Mouse (Mus musculus) urinary bladder, postnatal 14 days (tissue): ENCODE data around the gene Kcnq4.

Experiments
- DNase-seq: peaks from one replicate; pipeline ENCODE4 v3.0.0; 2021; ENCODE audit warnings: low spot score

Gene Kcnq4

GRCm38 (mm10) chr4:120673606-120674005 is 74.8 kb downstream of the Kcnq4 start:
- no peak for DNase-seq

DNA sequence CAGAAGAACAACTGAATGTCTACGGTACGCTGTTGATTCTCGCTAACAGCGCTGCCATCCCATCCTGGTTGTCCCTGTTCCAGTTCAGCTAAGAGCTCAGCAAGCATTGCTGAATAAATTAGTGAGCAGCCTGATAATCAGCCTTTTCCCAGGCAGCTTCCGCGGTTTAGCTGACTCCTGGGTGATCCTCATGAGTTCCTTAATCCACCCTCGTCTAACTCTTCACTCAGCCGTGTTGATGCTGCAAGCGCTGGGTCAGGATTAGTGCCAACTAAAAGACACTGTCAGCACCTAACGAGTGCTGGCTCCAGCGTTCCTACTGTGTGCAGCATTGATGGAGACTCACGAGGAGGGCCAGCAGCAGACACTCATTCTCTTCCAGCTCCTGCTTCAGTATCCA is 77.4 kb downstream of the Kcnq4 start:
- no peak for DNase-seq

DNA sequence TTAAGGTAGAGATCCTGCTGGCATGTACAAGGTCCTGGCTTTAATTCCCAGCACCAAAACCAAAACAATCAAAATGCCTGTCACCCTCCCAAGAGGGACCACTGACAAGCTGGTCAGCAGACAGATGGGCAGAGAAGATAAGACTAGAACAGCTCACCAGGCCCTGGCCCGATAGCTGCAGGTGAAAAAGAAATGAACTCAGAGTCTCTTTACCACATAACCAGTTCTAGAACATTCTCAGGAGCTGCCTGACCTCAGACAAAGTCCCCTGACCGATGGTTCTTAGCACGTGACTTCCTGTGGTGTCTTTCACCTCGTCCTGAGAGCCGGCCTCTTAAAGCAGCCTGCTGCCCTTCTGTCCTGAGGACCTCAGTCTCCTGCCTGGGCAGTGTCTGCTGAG is 78.8 kb downstream of the Kcnq4 start:
- no peak for DNase-seq

DNA sequence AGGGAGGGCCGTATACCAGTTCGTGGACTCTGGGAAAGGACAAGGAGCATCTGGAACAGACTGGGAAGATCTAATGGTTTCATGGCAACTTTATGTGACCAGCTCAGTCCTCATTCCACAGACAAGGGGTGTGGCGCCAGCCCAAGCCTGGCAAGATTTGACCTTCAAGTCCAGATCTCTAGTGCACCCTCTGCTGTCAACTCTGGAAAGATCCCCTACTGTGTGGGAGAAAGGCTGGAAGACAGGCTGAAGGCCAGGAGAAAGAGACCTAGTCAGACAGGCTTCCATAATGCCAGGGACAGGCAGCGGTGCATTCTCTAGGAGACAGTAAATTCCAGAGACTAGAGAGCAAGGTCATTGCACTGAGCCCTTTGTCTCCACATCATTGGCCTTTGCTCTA is 79.9 kb downstream of the Kcnq4 start:
- DNase-seq, result peak; percentile 28

DNA sequence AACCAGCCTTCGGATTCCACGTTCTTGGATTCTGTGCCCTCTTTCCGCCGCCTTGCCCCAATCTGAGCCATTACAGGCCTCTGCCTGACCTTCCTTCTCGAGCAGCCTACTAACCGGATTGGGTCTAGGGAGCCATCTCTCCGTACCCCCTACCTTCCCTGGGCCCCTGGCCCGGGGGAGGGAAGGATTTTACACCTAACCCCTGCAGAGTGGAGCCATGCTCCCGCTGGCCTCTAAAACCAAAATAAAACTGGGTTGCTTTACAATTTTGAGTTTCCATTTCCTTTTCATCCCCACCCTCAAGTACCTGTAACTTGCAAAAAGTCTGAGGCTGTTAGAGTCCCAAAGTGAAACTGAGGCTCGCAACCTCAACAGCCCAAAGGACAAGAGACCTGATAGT is 80.9 kb downstream of the Kcnq4 start:
- no peak for DNase-seq

- peak; percentile 70 for DNase-seq
Measured at GRCm38 (mm10) chr4:120667045-120667501, 81.3 kb downstream of the Kcnq4 start.

GRCm38 (mm10) chr4:120666358-120667024 is 81.9 kb downstream of the Kcnq4 start, which contains the start of gene Cited4:
Cited4 (plus strand) TSS chr4:120666572.
- DNase-seq, result peak; percentile 95

DNA sequence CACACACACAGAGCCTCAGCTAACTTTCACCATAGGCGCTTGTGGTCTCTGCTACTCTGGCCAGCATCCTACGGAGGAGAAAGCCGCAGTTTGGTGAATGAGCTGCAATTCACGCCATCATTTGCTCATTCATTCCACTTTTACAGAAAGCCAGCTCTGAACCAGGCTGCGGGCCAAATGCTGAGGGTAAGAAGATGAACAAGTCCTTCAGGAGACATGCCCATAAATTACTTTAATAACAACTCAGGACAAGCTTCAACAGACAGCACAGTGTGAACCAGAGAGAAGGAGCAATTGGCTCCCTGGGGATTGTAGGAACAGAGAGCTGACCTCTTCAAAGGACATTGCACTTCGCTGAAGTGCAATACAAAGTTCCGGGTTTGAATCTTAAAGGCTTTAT is 82.6 kb downstream of the Kcnq4 start:
- DNase-seq, result peak; percentile 44

DNA sequence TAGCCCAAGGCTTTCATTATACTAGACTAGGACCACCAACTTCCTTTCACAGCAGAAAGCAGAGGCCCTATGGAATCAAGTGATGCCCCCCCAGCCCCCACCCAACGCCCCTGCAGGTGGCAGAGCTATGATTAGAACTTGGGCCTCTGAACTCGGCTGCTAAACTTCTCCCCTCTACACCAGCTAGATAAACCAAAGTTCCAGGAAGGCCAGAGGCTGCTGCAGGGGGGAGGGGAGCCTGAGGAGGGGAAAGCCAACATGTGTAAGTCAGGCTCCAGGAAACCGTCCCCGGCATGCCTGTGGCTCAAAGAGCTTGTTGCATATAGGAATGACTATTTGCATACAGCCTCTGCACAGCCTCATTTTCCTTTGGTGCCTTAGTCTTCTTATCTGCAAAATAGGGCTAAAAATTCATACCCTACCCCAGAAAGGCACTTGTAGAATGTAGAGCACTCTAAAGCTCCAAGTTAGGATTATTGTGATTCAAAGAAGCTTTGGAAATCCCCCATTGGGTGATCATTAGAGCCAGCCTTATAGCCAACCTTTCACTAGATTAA is 83.2 kb downstream of the Kcnq4 start:
- no peak for DNase-seq

GRCm38 (mm10) chr4:120664601-120665000 is 83.8 kb downstream of the Kcnq4 start:
- no peak for DNase-seq

- DNase-seq, result no peak
Measured at GRCm38 (mm10) chr4:120660485-120660884, 87.9 kb downstream of the Kcnq4 start.

DNA sequence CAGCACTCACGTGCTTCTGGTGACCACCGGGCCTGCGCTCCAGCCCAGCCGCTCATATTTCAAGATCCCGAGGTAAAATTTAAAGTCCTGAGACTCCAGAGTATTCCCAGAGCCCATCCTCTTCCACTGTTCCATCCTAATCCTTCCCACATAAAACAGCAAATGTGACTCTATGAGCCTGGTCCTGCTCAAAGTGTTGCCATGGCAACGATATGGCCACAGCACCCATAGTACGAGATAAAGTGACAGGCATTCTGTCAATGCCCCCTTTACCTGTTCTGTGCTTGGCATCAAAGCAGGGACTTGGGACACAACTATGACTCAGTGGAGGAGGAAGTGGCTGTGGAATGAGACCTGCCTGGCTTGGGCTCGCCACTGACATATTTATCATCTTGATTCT is 92.5 kb downstream of the Kcnq4 start:
- DNase-seq, result no peak

DNA sequence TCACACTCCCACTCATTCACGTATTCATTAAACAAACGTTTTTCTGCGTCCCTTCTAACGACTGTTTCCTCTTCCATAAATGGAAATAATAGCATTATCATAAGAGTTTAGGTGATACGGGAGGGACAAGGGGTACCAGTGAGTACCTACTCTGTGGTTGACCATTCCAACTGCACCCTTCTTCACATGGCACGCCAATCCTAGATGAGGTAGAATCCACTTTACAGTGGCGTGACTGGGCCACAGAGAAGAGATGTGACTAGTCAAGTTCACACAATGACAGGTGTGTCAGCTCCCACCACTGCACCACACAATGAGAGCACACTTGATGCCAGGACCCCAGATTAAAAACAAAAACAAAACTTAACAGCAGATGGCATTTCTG is 98.2 kb downstream of the Kcnq4 start:
- DNase-seq, result no peak

GRCm38 (mm10) chr4:120649369-120650207 is 98.8 kb downstream of the Kcnq4 start:
- DNase-seq, result no peak
